Mouse (Mus musculus) stomach, embryonic 16.5 days (tissue): ENCODE measurements around the gene Wbp2nl. TPM values are rescaled to one million over a fixed set of nuclear protein-coding genes. Genes with fewer than 3 reads are reported as not detected.

ENCODE experiments used
- ATAC-seq: fragments of 200-750 bp; cut with Nextera tagmentation; 2 replicates; pipeline ENCODE4 v1.8.0; 2017; ENCODE audit warnings: moderate number of reproducible peaks, moderate TSS enrichment; ENCODE audit not compliant: insufficient read depth, low FRiP score
- H3K27ac ChIP-seq: fragments of 300-500 bp; sonication (generic); 2 replicates; pipeline ENCODE4 v1.5.1; 2014; ENCODE audit warnings: low read length
- H3K27me3 ChIP-seq: fragments of 300-500 bp; sonication (generic); 2 replicates; pipeline ENCODE4 v1.6.1; 2014; ENCODE audit warnings: low read length, control low read depth, mixed read lengths; ENCODE audit not compliant: control insufficient read depth, insufficient read depth
- H3K36me3 ChIP-seq: fragments of 300-500 bp; sonication (generic); 2 replicates; pipeline ENCODE4 v1.6.1; 2014; ENCODE audit warnings: low read length; ENCODE audit not compliant: control insufficient read depth, insufficient read depth
- H3K4me1 ChIP-seq: fragments of 300-500 bp; sonication (generic); 2 replicates; pipeline ENCODE4 v1.6.1; 2014; ENCODE audit warnings: low read length, control low read depth, mixed read lengths; ENCODE audit not compliant: control insufficient read depth, insufficient read depth
- H3K4me2 ChIP-seq: fragments of 300-500 bp; sonication (generic); 2 replicates; pipeline ENCODE4 v1.6.1; 2014; ENCODE audit warnings: low read depth, low read length, mixed read lengths
- H3K4me3 ChIP-seq: fragments of 300-500 bp; sonication (generic); replicated peaks from 2 replicates; pipeline ENCODE4 v1.5.1; 2014; ENCODE audit warnings: mild to moderate bottlenecking, low read length
- H3K9ac ChIP-seq: fragments of 300-500 bp; sonication (generic); 2 replicates; pipeline ENCODE4 v1.6.1; 2014; ENCODE audit warnings: low read length
- H3K9me3 ChIP-seq: fragments of 300-500 bp; sonication (generic); replicated peaks from 2 replicates; pipeline ENCODE4 v1.6.1; 2016; ENCODE audit warnings: low read length, control low read depth; ENCODE audit not compliant: control insufficient read depth
- WGBS: fragments of 180-500 bp; shearing (Covaris S2); extraction: QIAGEN DNeasy Blood & Tissue Kit; methylation state at CpG from one replicate; pipeline ENCODE4 v1.1.7; 2014; 5-methylcytosine and 5-hydroxymethylcytosine counted together
- polyA plus RNA-seq: library from polyadenylated mRNA; unstranded; fragments of >200 nt; fragmentation: Nextera tagmentation; extraction: Ambion mirVana; gene quantifications from 2 replicates; pipeline ENCODE4 v1.2.1, GENCODE M21; 2015

Gene Wbp2nl
- polyA plus RNA-seq, 1 experiment from 2014 or later: 0.09 TPM

DNA sequence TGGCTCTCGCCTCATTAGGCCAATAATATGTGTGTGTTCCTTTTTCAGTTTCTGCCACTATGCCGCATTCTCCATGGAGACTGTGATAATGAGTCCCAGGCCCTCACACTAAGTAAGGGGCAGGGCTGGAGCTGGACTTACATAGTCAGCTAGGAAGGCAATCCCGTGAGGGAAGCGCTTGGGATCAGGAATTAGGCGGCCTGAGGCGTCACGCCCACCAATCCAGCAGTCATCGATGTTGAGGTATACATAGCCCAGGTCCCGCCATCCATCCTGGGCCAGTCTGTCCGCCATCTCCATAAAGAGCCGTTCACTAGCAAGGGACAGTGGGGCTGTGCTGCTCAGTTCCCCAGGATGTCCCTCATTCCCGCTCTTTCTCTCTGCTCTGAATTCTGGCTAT lies 37.9 kb downstream of the Wbp2nl start:
- H3K4me2 ChIP-seq: no peak overlapping the region
- H3K27me3 ChIP-seq: no peaks in the 10 kb centered on the region
- ATAC-seq: no peak
- H3K27ac ChIP-seq: no peak overlapping the region
- H3K9me3 ChIP-seq: no peaks in the 10 kb centered on the region
- 0 out of 2 replicates have a peak, but pooled peaks cover 7% of the 10 kb centered on the region for H3K36me3 ChIP-seq
- H3K4me3 ChIP-seq: no peak overlapping the region
- no peak overlapping the region for H3K9ac ChIP-seq
- 89% methylated on average over 12 of the region's 12 CpGs for WGBS
- peaks cover 35% of the 10 kb centered on the region for H3K4me1 ChIP-seq

DNA sequence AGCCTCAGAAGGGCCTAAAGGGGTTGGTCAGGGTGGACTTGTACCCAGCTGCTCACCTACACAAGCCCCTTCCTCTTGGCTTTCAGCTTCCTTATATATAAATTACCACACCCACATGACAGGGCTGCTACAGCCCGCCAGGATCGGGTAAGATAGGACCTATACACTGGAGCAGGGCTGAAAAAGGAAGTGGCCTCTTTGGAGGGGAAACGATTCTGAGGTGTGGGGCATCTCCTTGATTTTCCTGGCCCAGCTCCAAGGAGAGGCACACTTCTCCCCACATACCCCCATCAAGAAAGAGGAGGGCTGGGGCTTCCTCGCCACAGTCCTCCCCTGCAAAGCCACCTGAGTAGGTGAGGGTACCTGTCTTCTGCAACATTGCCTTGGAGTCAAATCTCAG lies 39.1 kb downstream of the Wbp2nl start:
- 10% methylated on average over 4 of the region's 4 CpGs for WGBS
- Histone ChIP-seq H3K27ac (peak overlapping the region; percentile 11), H3K9ac (peak overlapping the region; percentile 78), H3K4me1 (peaks cover 44% of the 10 kb centered on the region), H3K4me3 (peak overlapping the region; percentile 67), H3K9me3 (no peaks in the 10 kb centered on the region), H3K36me3 (0 out of 2 replicates have a peak, but pooled peaks cover 7% of the 10 kb centered on the region), H3K27me3 (no peaks in the 10 kb centered on the region), H3K4me2 (peak overlapping the region; percentile 79)
- ATAC-seq: no peak

DNA sequence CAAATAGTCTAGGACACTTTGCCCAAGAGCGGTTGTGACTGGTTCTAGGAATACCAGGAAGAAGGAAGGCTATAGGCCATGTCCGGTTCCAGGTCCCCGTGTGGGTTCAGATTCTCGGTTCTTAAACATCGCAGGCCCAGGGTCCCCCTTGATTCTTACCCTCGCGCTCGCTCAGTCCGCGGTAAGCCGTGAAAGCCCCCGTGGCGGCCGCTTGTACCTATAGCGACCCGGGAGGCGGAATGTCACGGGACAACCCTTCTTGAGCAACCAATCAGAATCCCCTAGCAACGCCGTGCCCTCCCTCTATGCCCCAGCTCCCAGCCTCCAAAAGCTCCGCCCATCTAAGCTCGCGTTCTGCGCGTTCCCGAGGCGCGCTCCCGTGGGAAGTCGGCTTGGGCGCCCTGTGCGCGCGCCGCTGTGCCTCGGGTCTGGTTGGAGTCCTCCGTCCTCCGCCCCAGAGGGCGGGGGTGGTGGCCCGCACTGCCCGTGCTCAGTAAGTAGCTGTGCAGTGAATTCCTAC lies 39.9 kb downstream of the Wbp2nl start, which contains the start of the genes Naga, Pheta2 and Smdt1:
Gene Naga (minus strand): TSS at position 333 of the 520 bp plus-strand sequence.
Gene Pheta2 (plus strand): TSS at position 350 of the 520 bp plus-strand sequence.
Gene Smdt1 (plus strand): TSS at position 367 of the 520 bp plus-strand sequence.
- H3K36me3 ChIP-seq: 0 out of 2 replicates have a peak, but pooled peaks cover 7% of the 10 kb centered on the region
- peak within 1 kb of the TSS; percentile 78 for H3K9ac ChIP-seq
- no peaks in the 10 kb centered on the region for H3K9me3 ChIP-seq
- no peaks in the 10 kb centered on the region for H3K27me3 ChIP-seq
- H3K4me3 ChIP-seq: peak within 1 kb of the TSS; percentile 67
- ATAC-seq: peak; percentile 89
- H3K4me1 ChIP-seq: peaks cover 44% of the 10 kb centered on the region
- WGBS: under 1% methylated on average over 41 of the region's 41 CpGs
- H3K4me2 ChIP-seq: peak within 1 kb of the TSS; percentile 79
- peak within 1 kb of the TSS; percentile 20 for H3K27ac ChIP-seq

- Histone ChIP-seq H3K36me3 (0 out of 2 replicates have a peak, but pooled peaks cover 7% of the 10 kb centered on the region), H3K9me3 (no peaks in the 10 kb centered on the region), H3K9ac (peak overlapping the region; percentile 78), H3K4me3 (peak overlapping the region; percentile 67), H3K4me1 (peaks cover 49% of the 10 kb centered on the region), H3K27ac (peak overlapping the region; percentile 20; the same call in 1 of the 2 replicates), H3K27me3 (no peaks in the 10 kb centered on the region), H3K4me2 (peak overlapping the region; percentile 79)
- ATAC-seq: no peak
- WGBS: 51% methylated on average over 10 of the region's 10 CpGs
Measured at GRCm38 (mm10) chr15:82339150-82339549, 40.4 kb downstream of the Wbp2nl start.

GRCm38 (mm10) chr15:82339634-82340254 lies 41.0 kb downstream of the Wbp2nl start:
- no peaks in the 10 kb centered on the region for H3K9me3 ChIP-seq
- no peak for ATAC-seq
- 0 out of 2 replicates have a peak, but pooled peaks cover 1% of the 10 kb centered on the region for H3K36me3 ChIP-seq
- H3K27me3 ChIP-seq: no peaks in the 10 kb centered on the region
- WGBS: 62% methylated on average over 8 of the region's 8 CpGs
- peaks cover 51% of the 10 kb centered on the region for H3K4me1 ChIP-seq
- no peak overlapping the region for H3K4me3 ChIP-seq
- H3K9ac ChIP-seq: peak overlapping the region; percentile 14; the same call in 1 of the 2 replicates
- no peak overlapping the region for H3K4me2 ChIP-seq
- peak overlapping the region; percentile 91; the same call in 1 of the 2 replicates for H3K27ac ChIP-seq

DNA sequence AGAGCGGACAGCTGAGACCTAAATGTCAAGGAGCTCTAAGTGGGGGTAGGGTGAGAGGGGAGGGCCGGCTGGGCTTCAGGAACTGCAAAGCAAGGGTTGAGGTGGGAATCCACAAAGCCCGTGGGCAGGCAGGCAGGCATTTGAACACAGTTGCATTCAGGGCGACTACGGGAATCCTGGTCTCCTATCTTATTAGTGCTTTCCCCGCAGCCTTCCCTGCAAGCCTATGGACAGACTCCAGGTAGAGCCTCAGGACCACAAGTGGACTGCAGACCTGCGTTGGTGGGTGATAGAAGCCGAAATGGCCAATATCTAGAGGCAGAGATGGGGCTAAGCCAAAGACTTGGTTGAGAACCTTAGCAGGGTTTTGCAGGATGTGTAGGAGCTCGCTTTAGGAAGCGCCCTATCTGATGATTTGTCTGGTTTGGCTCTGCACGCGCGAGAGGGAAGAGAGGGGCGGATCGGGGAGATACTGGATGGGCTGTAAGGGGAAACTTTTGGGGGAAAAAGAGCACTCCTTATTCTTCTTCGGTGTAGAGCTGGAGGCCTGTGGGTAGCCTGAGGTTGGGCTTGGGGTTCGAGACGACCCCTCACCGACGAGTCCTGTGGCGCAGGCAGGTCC lies 41.8 kb downstream of the Wbp2nl start:
- peak overlapping the region; percentile 91 for H3K27ac ChIP-seq
- 32% methylated on average over 21 of the region's 21 CpGs for WGBS
- peaks cover 51% of the 10 kb centered on the region for H3K4me1 ChIP-seq
- peak overlapping the region; percentile 58 for H3K4me3 ChIP-seq
- peak overlapping the region; percentile 67 for H3K4me2 ChIP-seq
- peak overlapping the region; percentile 86 for H3K9ac ChIP-seq
- no peaks in the 10 kb centered on the region for H3K27me3 ChIP-seq
- H3K36me3 ChIP-seq: no peaks in the 10 kb centered on the region
- ATAC-seq: no peak
- no peaks in the 10 kb centered on the region for H3K9me3 ChIP-seq

- peak overlapping the region; percentile 91 for H3K27ac ChIP-seq
- H3K36me3 ChIP-seq: no peaks in the 10 kb centered on the region
- no peaks in the 10 kb centered on the region for H3K9me3 ChIP-seq
- no peaks in the 10 kb centered on the region for H3K27me3 ChIP-seq
- H3K4me2 ChIP-seq: peak overlapping the region; percentile 67
- peak overlapping the region; percentile 58 for H3K4me3 ChIP-seq
- WGBS: 2% methylated on average over 40 of the region's 40 CpGs
- ATAC-seq: peak; percentile 6; the same call in 1 of the 2 replicates
- H3K4me1 ChIP-seq: peaks cover 51% of the 10 kb centered on the region
- H3K9ac ChIP-seq: peak overlapping the region; percentile 86
Measured at GRCm38 (mm10) chr15:82341036-82341501, 42.3 kb downstream of the Wbp2nl start.

GRCm38 (mm10) chr15:82341675-82342542 lies 43.2 kb downstream of the Wbp2nl start:
- no peak for ATAC-seq
- peak overlapping the region; percentile 67 for H3K4me2 ChIP-seq
- H3K4me3 ChIP-seq: peak overlapping the region; percentile 58
- H3K9me3 ChIP-seq: no peaks in the 10 kb centered on the region
- peak overlapping the region; percentile 86 for H3K9ac ChIP-seq
- H3K27me3 ChIP-seq: no peaks in the 10 kb centered on the region
- WGBS: 45% methylated on average over 15 of the region's 15 CpGs
- peak overlapping the region; percentile 91 for H3K27ac ChIP-seq
- H3K36me3 ChIP-seq: no peaks in the 10 kb centered on the region
- peaks cover 52% of the 10 kb centered on the region for H3K4me1 ChIP-seq
